16 mouse cellular contexts compared by ENCODE assay signal in genomic region chr2:169721793-169722326, GRCm38 (mm10).
DNase-seq lines count a peak whose midpoint lies in the region; ATAC-seq and TF ChIP-seq lines count a peak whose summit lies in the region.
"Had no signal": no experiment of that assay in that cellular context is flagged by ENCODE, and none has a peak within 500 bp of the region (broad histone marks: within the 10 kb centered on the region; RNA-seq: fewer than 3 reads in every experiment).

No protein-coding gene starts in this region.

- no peaks in the 10 kb centered on the region for H3K27me3 ChIP-seq in intestine, embryonic 14.5 days (replicated peaks; ENCODE audit: control insufficient read depth, insufficient read depth, low read length)
- H3K27me3 ChIP-seq in intestine, postnatal 0 days (replicated peaks; ENCODE audit: control insufficient read depth, insufficient read depth, low read length): no peaks in the 10 kb centered on the region
- H3K27me3 ChIP-seq in hindbrain, embryonic 13.5 days: no peaks in the 10 kb centered on the region
- no peaks in the 10 kb centered on the region for H3K27me3 ChIP-seq in midbrain, embryonic 15.5 days (replicated peaks)
- H3K27me3 ChIP-seq: lung, embryonic 15.5 days; megakaryocyte, embryonic 14.5 days had no signal

- peaks cover 55% of the 10 kb centered on the region for H3K4me1 ChIP-seq in intestine, embryonic 14.5 days (replicated peaks; ENCODE audit: control insufficient read depth, insufficient read depth, low read length)
- no peaks in the 10 kb centered on the region for H3K4me1 ChIP-seq in intestine, postnatal 0 days (replicated peaks; ENCODE audit: control insufficient read depth, insufficient read depth, low read length)
- H3K4me1 ChIP-seq in hindbrain, embryonic 13.5 days (replicated peaks): peaks cover 39% of the 10 kb centered on the region
- H3K4me1 ChIP-seq in midbrain, embryonic 15.5 days: peaks cover 21% of the 10 kb centered on the region; the same call in 1 of the 2 replicates
- H3K4me1 ChIP-seq: megakaryocyte, embryonic 14.5 days had no signal

- ATAC-seq in intestine, embryonic 14.5 days (replicated peaks; ENCODE audit: low FRiP score, low TSS enrichment, low read depth): no peak
- no peak for ATAC-seq in intestine, postnatal 0 days
- ATAC-seq in hindbrain, embryonic 13.5 days (ENCODE audit: low FRiP score): peak; percentile 57; the same call in 1 of the 2 replicates
- no peak for ATAC-seq in midbrain, embryonic 15.5 days (replicated peaks)
- no peak for ATAC-seq in frontal cortex, adult (ENCODE audit: low TSS enrichment)
- no peak for ATAC-seq in erythroid progenitor cell, adult 5-6 weeks (replicated peaks; ENCODE audit: low FRiP score, poor library complexity, severe bottlenecking)
- ATAC-seq: forebrain, embryonic 16.5 days had no signal

- no peak for DNase-seq in intestine, embryonic 14.5 days (ENCODE audit: low spot score)
- DNase-seq in brain, embryonic 14.5 days (ENCODE audit: low read depth): peak; percentile 59
- DNase-seq in embryo, embryonic 9.5 days (ENCODE audit: extremely low spot score): no peak
- DNase-seq: cerebellum, postnatal 36 days; gastrocnemius, postnatal 25 days; thymus, adult 2 months had no signal

- H3K9ac ChIP-seq in intestine, embryonic 14.5 days (ENCODE audit: low read length): no peak overlapping the region
- no peak overlapping the region for H3K9ac ChIP-seq in intestine, postnatal 0 days (ENCODE audit: low read depth, low read length)
- no peak overlapping the region for H3K9ac ChIP-seq in hindbrain, embryonic 13.5 days
- no peak overlapping the region for H3K9ac ChIP-seq in midbrain, embryonic 15.5 days
- H3K9ac ChIP-seq: lung, embryonic 15.5 days had no signal

- no peaks in the 10 kb centered on the region for H3K9me3 ChIP-seq in intestine, embryonic 14.5 days (ENCODE audit: control insufficient read depth, low read length)
- no peaks in the 10 kb centered on the region for H3K9me3 ChIP-seq in intestine, postnatal 0 days (ENCODE audit: control insufficient read depth)
- H3K9me3 ChIP-seq in hindbrain, embryonic 13.5 days: no peaks in the 10 kb centered on the region
- no peaks in the 10 kb centered on the region for H3K9me3 ChIP-seq in midbrain, embryonic 15.5 days
- H3K9me3 ChIP-seq: lung, embryonic 15.5 days had no signal

- peak overlapping the region; percentile 77 for H3K27ac ChIP-seq in intestine, embryonic 14.5 days (ENCODE audit: low read depth)
- H3K27ac ChIP-seq in intestine, postnatal 0 days (ENCODE audit: low read depth, low read length): no peak overlapping the region
- H3K27ac ChIP-seq in hindbrain, embryonic 13.5 days: peak overlapping the region; percentile 72
- H3K27ac ChIP-seq in midbrain, embryonic 15.5 days: no peak overlapping the region
- H3K27ac ChIP-seq: lung, embryonic 15.5 days had no signal

- TF ChIP-seq CTCF in intestine, postnatal 0 days (IDR thresholded peaks at IDR 0.05; ENCODE audit: low read depth): no peak
- TF ChIP-seq CTCF in brain, embryonic 14.5 days (IDR thresholded peaks at IDR 0.05; ENCODE audit: borderline replicate concordance, extremely low read depth, insufficient read depth, insufficient read length): no peak

- 57% methylated on average over 18 of the region's 18 CpGs for WGBS in intestine, embryonic 14.5 days
- WGBS in intestine, postnatal 0 days: 68% methylated on average over 18 of the region's 18 CpGs
- 37% methylated on average over 18 of the region's 18 CpGs for WGBS in hindbrain, embryonic 13.5 days
- WGBS in midbrain, embryonic 15.5 days: 32% methylated on average over 18 of the region's 18 CpGs

- H3K4me2 ChIP-seq in intestine, embryonic 14.5 days (ENCODE audit: low read length): no peak overlapping the region
- no peak overlapping the region for H3K4me2 ChIP-seq in intestine, postnatal 0 days (replicated peaks; ENCODE audit: low read depth)
- peak overlapping the region; percentile 10; the same call in 1 of the 2 replicates for H3K4me2 ChIP-seq in hindbrain, embryonic 13.5 days
- peak overlapping the region; percentile 26 for H3K4me2 ChIP-seq in midbrain, embryonic 15.5 days
- H3K4me2 ChIP-seq: liver, embryonic 11.5 days; lung, embryonic 15.5 days had no signal

- no peak for TF ChIP-seq POLR2A in brain, embryonic 14.5 days (IDR thresholded peaks at IDR 0.05; ENCODE audit: borderline replicate concordance, extremely low read depth, insufficient read depth, insufficient read length, poor library complexity, severe bottlenecking)

- no peaks in the 10 kb centered on the region for H3K36me3 ChIP-seq in intestine, embryonic 14.5 days (ENCODE audit: control insufficient read depth, insufficient read depth, low read length)
- no peaks in the 10 kb centered on the region for H3K36me3 ChIP-seq in intestine, postnatal 0 days (ENCODE audit: control insufficient read depth, insufficient read depth)
- H3K36me3 ChIP-seq in hindbrain, embryonic 13.5 days: no peaks in the 10 kb centered on the region
- no peaks in the 10 kb centered on the region for H3K36me3 ChIP-seq in midbrain, embryonic 15.5 days (replicated peaks)
- H3K36me3 ChIP-seq: G1E; lung, embryonic 15.5 days had no signal

- no peak overlapping the region for H3K4me3 ChIP-seq in intestine, embryonic 14.5 days (ENCODE audit: low read depth, low read length)
- H3K4me3 ChIP-seq in intestine, postnatal 0 days (ENCODE audit: low read depth, low read length): no peak overlapping the region
- H3K4me3 ChIP-seq in hindbrain, embryonic 13.5 days: no peak overlapping the region
- H3K4me3 ChIP-seq in midbrain, embryonic 15.5 days: no peak overlapping the region
- H3K4me3 ChIP-seq: lung, embryonic 15.5 days had no signal

Comparison
In these comparisons a context has a peak if more than half of its experiments do, and no peak if none do; other contexts are left out.
1. H3K27ac ChIP-seq: peak in intestine, embryonic 14.5 days (single experiment) and hindbrain, embryonic 13.5 days (single experiment); none in intestine, postnatal 0 days (single experiment) and midbrain, embryonic 15.5 days (single experiment).
2. H3K4me2 ChIP-seq: peak in hindbrain, embryonic 13.5 days (single experiment) and midbrain, embryonic 15.5 days (single experiment); none in intestine, embryonic 14.5 days (single experiment) and intestine, postnatal 0 days (single experiment).